Mouse (Mus musculus) intestine, embryonic 16.5 days (tissue): ENCODE data around the gene Rab36. TPM values are rescaled to one million over a fixed set of nuclear protein-coding genes. Genes with fewer than 3 reads are reported as not detected.

Source experiments
- ATAC-seq: fragments of 200-750 bp; cut with Nextera tagmentation; 2 replicates; pipeline ENCODE4 v1.8.0; 2017; ENCODE audit warnings: moderate TSS enrichment, moderate library complexity
- H3K27ac ChIP-seq: fragments of 300-500 bp; sonication (generic); 2 replicates; pipeline ENCODE4 v1.5.1; 2014; ENCODE audit warnings: mild to moderate bottlenecking, low read length
- H3K27me3 ChIP-seq: fragments of 300-500 bp; sonication (generic); replicated peaks from 2 replicates; pipeline ENCODE4 v1.6.1; 2014; ENCODE audit warnings: low read length, control low read depth, mixed read lengths; ENCODE audit not compliant: control insufficient read depth, insufficient read depth
- H3K36me3 ChIP-seq: fragments of 300-500 bp; sonication (generic); 2 replicates; pipeline ENCODE4 v1.6.1; 2014; ENCODE audit warnings: low read length, control low read depth; ENCODE audit not compliant: control insufficient read depth, insufficient read depth
- H3K4me1 ChIP-seq: fragments of 300-500 bp; sonication (generic); 2 replicates; pipeline ENCODE4 v1.6.1; 2014; ENCODE audit warnings: low read length, control low read depth, mixed read lengths; ENCODE audit not compliant: control insufficient read depth, insufficient read depth
- H3K4me2 ChIP-seq: fragments of 300-500 bp; sonication (generic); 2 replicates; pipeline ENCODE4 v1.6.1; 2014; ENCODE audit warnings: low read depth, low read length, control low read depth
- H3K4me3 ChIP-seq: fragments of 300-500 bp; sonication (generic); 2 replicates; pipeline ENCODE4 v1.5.1; 2014; ENCODE audit warnings: mild to moderate bottlenecking, low read length
- H3K9ac ChIP-seq: fragments of 300-500 bp; sonication (generic); 2 replicates; pipeline ENCODE4 v1.6.1; 2014; ENCODE audit warnings: low read depth, low read length
- H3K9me3 ChIP-seq: fragments of 300-500 bp; sonication (generic); 2 replicates; pipeline ENCODE4 v1.6.1; 2016; ENCODE audit warnings: low read length, control low read depth; ENCODE audit not compliant: control insufficient read depth
- WGBS: fragments of 180-500 bp; shearing (Covaris S2); extraction: QIAGEN DNeasy Blood & Tissue Kit; methylation state at CpG from one replicate; pipeline ENCODE4 v1.1.7; 2014; 5-methylcytosine and 5-hydroxymethylcytosine counted together
- polyA plus RNA-seq: library from polyadenylated mRNA; unstranded; fragments of >200 nt; fragmentation: Nextera tagmentation; extraction: Ambion mirVana; gene quantifications from 2 replicates; pipeline ENCODE4 v1.2.1, GENCODE M21; 2015

The Rab36 gene
- polyA plus RNA-seq = 5.2 and 5.5 TPM in 2 replicates

DNA sequence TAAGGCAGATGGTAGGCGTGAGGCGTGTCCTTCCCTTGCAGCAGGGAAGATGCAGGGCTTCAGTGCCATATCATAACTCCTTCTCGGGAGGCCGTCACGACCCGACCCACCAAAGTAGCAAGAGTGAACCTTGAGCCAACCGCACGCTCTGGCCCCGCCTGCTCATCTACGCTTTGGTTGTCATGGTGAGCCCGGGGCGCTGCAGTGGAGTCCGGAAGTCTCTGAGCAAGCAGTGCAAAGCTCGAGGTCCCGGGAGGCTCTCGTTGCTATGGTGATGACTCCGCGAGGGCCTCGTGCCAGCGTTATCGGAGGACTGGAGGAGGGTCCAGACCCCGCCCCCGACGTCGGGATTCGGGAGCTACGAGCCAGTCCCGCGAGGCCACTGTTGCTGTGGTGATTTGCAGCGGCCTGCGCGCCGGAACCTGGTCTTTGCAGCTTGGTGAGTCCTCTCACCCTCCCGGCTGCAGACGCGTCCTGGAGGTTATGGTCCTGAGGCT is at the start of gene Rab36:
Gene Rab36, plus strand, starts transcription at position 176 of the 497 bp plus-strand sequence.
- under 1% methylated on average over 36 of the region's 36 CpGs for WGBS
- H3K27me3 ChIP-seq = no peaks in the 10 kb centered on the region
- ATAC-seq = peak; percentile 98
- peak within 1 kb of the TSS; percentile 68 for H3K27ac ChIP-seq
- peaks cover 7% of the 10 kb centered on the region for H3K4me1 ChIP-seq
- no peaks in the 10 kb centered on the region for H3K36me3 ChIP-seq
- H3K4me3 ChIP-seq = peak within 1 kb of the TSS; percentile 51
- H3K9ac ChIP-seq = peak within 1 kb of the TSS; percentile 73
- no peaks in the 10 kb centered on the region for H3K9me3 ChIP-seq
- peak within 1 kb of the TSS; percentile 75 for H3K4me2 ChIP-seq

DNA sequence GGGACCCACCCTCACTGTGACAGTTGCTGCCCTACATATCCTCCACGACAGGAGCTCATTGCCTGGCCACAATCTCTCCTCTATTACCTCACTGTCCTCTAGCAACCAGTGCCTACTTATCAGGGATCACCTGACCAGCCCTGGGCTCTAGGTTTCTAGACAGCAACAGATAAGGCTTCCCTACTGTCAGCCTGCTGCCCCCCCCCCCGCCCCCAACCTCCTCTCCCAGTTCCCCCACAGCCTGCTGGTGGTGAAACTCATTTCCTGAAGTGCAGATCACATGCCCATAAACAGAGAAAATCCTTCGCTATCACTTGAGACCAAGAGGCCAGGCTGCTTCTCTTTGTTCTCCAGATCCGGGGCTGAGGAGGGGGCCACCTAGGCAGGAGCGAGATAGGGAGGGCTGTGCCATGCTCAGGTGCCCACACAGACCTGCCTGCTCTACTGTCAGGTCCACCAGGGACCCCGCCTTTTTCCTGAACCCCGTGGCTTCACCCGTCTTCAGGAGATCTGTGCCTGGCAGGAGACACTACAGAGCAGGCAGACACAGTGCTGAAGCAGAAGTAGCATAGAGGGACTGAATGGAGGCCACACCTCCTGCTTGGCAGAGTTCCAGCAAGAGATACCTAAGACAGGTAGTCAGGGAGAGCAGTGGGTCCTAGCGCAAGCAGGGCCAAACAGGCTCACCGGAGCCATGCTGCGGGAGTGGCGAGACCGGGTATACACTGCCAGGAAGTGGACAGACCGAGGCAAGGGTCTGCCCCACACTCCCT is 49.0 kb upstream of the Rab36 start:
- 0 out of 2 replicates have a peak overlapping the region, but pooled peaks have one; percentile 38 for H3K27ac ChIP-seq
- 52% methylated on average over 14 of the region's 14 CpGs for WGBS

DNA sequence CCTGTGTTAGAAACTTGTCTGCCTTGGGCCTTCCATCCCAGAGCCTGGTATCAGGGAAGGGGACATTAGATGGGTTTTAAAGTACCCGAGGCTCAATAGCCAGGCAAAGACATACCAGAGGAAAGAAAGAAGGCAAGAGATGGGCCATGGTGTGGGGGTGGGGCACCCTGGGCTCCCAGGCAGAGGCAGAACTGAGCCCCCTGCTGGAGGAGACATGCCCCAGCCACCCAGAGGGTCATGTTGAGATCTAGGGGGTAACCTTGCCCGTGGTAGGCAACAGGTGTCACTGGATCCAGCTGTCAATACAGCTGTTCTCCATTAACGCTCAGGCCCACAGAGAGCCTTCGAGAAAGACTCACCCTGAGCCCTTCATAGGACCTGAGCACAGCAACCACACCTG is 47.0 kb upstream of the Rab36 start:
- no peak overlapping the region for H3K9ac ChIP-seq
- no peaks in the 10 kb centered on the region for H3K27me3 ChIP-seq
- H3K4me1 ChIP-seq = peaks cover 24% of the 10 kb centered on the region
- no peak overlapping the region for H3K4me2 ChIP-seq
- H3K9me3 ChIP-seq = no peaks in the 10 kb centered on the region
- H3K27ac ChIP-seq = no peak overlapping the region
- no peak for ATAC-seq
- WGBS = 80% methylated on average over 4 of the region's 4 CpGs
- no peak overlapping the region for H3K4me3 ChIP-seq
- no peaks in the 10 kb centered on the region for H3K36me3 ChIP-seq

More for the DNA sequence above, 49.0 kb upstream of the Rab36 start:
- Histone ChIP-seq H3K4me1 (peaks cover 24% of the 10 kb centered on the region), H3K36me3 (no peaks in the 10 kb centered on the region), H3K4me3 (no peak overlapping the region; the same call in 1 of the 2 replicates), H3K27me3 (no peaks in the 10 kb centered on the region), H3K9ac (peak overlapping the region; percentile 34; the same call in 1 of the 2 replicates), H3K9me3 (no peaks in the 10 kb centered on the region), H3K4me2 (peak overlapping the region; percentile 38)
- peak; percentile 91 for ATAC-seq

DNA sequence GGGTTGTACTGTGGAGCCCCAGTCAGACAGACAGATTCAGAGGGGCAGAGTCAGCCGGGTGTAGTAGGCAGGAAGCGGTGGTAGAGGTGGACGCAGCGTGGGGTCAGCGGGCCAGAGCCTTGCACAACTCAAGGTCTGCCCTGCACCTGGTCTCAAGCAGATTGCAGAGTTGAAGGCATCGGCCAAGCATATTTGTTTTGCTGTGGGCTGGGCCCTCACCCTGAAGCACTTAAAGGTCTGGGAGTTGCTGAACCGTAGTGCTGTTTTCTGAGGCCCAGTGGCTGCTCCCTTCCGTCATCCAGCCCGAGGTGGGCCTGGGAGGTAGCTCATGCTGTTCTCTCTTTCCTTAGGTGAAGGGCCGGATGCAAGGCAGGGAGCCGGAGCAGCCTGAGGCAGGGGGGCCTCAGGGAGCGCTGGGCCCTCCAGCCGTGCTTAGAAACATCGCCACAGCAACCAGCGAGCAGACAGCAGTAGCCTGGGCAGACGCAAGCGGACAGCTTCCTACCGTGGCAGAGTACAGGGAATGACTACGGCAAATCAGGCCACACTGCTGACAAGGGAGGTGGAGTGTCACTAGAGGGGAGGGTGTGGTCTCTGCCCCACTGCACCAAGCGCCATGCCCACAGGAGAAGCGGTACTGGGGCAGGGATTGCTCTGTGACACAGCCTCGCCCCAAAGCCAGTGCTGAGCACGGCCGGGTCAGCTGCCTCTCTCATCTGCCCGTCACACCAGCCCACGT is 46.1 kb upstream of the Rab36 start:
- Histone ChIP-seq H3K9me3 (no peaks in the 10 kb centered on the region), H3K9ac (no peak overlapping the region), H3K27me3 (no peaks in the 10 kb centered on the region), H3K4me2 (no peak overlapping the region), H3K27ac (no peak overlapping the region), H3K4me1 (peaks cover 24% of the 10 kb centered on the region), H3K36me3 (no peaks in the 10 kb centered on the region), H3K4me3 (no peak overlapping the region)
- WGBS = 46% methylated on average over 26 of the region's 26 CpGs
- ATAC-seq = no peak

DNA sequence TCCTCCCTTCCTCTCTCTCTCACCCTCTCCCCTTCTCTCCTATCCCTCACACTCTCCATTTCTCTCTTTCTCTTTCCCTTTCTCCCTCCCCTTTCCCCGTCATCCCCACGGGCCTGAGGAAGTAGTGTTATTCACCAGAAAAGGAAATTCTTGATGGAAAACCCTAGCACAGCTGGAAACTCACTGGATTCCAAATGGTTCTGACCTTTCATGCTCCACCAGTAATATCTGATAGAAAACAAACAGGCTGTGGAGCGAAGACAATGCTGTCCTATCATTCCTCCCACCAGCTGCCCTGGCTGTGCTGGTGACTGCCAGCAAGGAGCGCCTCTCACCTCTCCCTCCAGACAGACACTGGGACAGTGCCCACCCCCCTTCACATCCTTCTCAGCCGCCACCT is 42.0 kb upstream of the Rab36 start:
- Histone ChIP-seq H3K27ac (no peak overlapping the region), H3K4me3 (no peak overlapping the region), H3K9me3 (no peaks in the 10 kb centered on the region), H3K9ac (0 out of 2 replicates have a peak overlapping the region, but pooled peaks have one; percentile 7), H3K27me3 (no peaks in the 10 kb centered on the region), H3K4me1 (peaks cover 7% of the 10 kb centered on the region), H3K4me2 (peak overlapping the region; percentile 45; the same call in 1 of the 2 replicates), H3K36me3 (no peaks in the 10 kb centered on the region)
- ATAC-seq = peak; percentile 7; the same call in 1 of the 2 replicates
- WGBS = 16% methylated on average over 5 of the region's 5 CpGs

DNA sequence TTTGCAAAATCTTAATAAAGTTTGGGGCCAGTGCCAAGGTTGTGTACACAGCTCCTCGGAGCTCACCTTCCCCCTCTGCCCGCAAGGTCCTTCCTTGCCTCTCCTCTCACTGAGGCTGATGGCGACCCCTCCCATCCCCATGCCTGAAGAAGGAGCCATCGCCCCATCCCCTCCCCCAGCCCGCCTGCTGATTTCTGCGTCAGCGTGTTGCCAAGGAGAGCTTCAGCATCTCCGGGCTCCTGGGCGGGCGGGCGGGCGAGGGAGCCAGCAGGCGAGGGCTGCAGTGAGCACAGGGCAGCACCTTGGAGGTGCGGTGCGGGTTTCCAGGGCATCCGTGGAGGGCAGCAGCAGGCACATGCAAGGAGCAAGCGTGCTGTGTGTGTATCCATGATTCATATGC is 41.5 kb upstream of the Rab36 start:
- Histone ChIP-seq H3K27me3 (no peaks in the 10 kb centered on the region), H3K4me1 (peaks cover 6% of the 10 kb centered on the region), H3K9me3 (no peaks in the 10 kb centered on the region), H3K9ac (0 out of 2 replicates have a peak overlapping the region, but pooled peaks have one; percentile 7), H3K4me2 (peak overlapping the region; percentile 45), H3K36me3 (no peaks in the 10 kb centered on the region), H3K27ac (no peak overlapping the region), H3K4me3 (peak overlapping the region; percentile 19)
- peak; percentile 27 for ATAC-seq
- WGBS = 6% methylated on average over 17 of the region's 17 CpGs

DNA sequence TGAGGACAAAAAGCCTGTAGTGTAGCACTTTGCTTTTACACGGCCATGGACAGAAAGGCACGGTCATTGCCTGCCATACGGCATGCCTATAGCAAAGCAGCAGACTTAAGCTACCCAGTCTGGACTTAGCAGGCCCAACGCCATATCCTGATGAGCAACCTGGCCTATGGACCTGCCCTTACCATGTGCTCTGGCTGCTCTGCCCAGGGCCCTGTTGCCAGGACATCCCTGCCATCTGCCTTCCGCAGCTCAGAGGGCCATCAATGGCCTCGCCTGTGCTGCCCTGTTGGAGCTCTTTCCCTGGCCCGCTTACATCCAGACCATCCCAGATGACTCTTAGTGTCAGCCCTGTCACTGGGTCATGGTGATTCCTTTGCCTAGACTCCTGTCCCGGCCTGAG is 35.5 kb upstream of the Rab36 start:
- H3K4me3 ChIP-seq = no peak overlapping the region
- H3K9ac ChIP-seq = no peak overlapping the region
- H3K27ac ChIP-seq = no peak overlapping the region
- H3K9me3 ChIP-seq = no peaks in the 10 kb centered on the region
- no peak overlapping the region for H3K4me2 ChIP-seq
- no peaks in the 10 kb centered on the region for H3K36me3 ChIP-seq
- WGBS = 92% methylated on average over 8 of the region's 8 CpGs
- H3K4me1 ChIP-seq = peaks cover 4% of the 10 kb centered on the region
- no peak for ATAC-seq
- H3K27me3 ChIP-seq = no peaks in the 10 kb centered on the region

DNA sequence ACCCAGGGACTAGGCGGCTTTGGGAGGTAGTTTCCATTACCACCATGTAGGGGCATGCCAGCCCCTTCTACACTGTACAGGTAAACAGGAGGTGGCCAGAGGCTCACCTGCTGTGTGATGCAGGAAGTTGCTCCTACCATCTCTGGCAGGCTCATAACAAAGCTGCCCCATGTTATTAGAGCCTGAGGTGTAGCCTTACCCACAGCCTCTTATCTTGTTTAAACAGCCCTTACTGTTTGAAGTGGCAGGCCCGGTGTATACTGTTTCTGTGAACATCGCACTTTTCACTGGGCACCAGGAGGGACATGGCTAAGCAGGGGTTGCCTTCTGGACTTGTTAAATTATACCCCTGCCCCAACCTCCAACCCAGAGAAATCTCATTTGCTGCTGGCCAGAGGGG is 32.8 kb upstream of the Rab36 start:
- H3K4me2 ChIP-seq = no peak overlapping the region
- H3K27ac ChIP-seq = no peak overlapping the region
- no peaks in the 10 kb centered on the region for H3K9me3 ChIP-seq
- peak; percentile 76 for ATAC-seq
- H3K4me3 ChIP-seq = no peak overlapping the region
- H3K4me1 ChIP-seq = peaks cover 4% of the 10 kb centered on the region
- no peaks in the 10 kb centered on the region for H3K27me3 ChIP-seq
- H3K36me3 ChIP-seq = no peaks in the 10 kb centered on the region
- WGBS = 48% methylated on average over 3 of the region's 3 CpGs
- H3K9ac ChIP-seq = no peak overlapping the region

DNA sequence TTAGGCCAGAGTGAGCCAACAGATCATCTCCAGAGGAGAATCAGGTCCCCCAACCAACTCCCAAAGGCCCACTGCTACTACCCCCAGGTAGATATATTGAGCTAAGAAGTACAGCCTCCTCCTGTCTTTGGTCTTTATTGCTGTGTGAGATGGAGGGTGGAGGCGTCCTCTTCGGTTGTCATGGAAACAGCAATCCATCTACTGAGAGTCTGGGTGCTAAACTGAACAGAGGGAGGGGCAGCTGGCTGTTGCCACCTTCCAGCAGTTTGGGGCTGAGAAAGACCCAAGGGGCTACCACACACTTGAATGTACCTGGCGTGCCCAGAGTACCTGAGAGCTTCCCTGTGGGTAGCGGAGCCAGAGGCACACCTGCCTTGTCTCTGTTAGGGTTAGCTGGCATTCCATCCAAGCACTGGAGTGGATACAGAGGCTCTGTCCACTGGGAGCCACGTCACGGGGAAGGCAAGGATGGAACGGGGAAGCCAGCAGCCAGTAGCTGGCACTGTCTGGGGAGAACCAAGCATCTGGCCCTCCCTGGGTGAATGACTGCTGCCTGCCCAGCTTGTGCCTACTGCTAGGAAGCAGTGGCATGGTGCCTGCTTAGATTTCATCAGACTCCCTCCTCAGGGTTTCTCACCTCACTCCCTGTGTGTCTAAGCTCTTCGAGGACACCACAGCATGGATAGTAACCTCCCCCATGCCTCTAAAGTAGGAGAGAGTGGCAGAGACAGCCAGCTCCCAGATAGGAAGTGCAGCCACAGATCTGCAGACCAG is 29.8 kb upstream of the Rab36 start:
- H3K4me2 ChIP-seq = no peak overlapping the region
- H3K4me1 ChIP-seq = peaks cover 4% of the 10 kb centered on the region
- no peaks in the 10 kb centered on the region for H3K36me3 ChIP-seq
- 69% methylated on average over 8 of the region's 8 CpGs for WGBS
- ATAC-seq = no peak
- H3K9me3 ChIP-seq = no peaks in the 10 kb centered on the region
- no peak overlapping the region for H3K4me3 ChIP-seq
- H3K27ac ChIP-seq = no peak overlapping the region
- no peaks in the 10 kb centered on the region for H3K27me3 ChIP-seq
- H3K9ac ChIP-seq = no peak overlapping the region
